Mouse (Mus musculus): ENCODE results near the gene Rhox10. TPM values are rescaled to one million over a fixed set of nuclear protein-coding genes. Genes with fewer than 3 reads are reported as not detected.
"Not testable (repeated sequence)": the region's sequence is repeated elsewhere in the genome, so short reads cannot be mapped to it uniquely, and the experiment has no call there.

Rhox10 gene
- polyA plus RNA-seq (2016; fragmentation: Nextera tagmentation; extraction: Ambion mirVana) = not detected in 2 replicates

DNA sequence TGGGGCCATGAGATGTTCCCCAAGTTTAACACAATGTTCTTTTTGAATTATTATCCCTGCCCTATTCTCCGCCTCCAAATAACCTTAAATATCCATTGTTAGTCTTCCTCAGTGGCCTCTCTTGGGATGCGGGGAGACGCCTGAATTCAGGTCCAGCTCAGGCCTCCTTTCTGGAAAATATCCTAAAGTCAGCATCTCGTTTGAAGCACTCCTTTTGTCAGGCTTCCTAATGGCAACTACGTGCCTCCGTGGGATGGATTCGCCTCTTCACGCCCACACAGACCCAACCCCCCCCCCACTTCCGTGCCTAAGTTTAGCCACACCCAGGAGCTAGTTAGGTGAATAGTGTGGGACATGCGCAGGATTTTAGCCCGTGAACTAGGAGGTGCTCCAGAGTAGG is at the start of gene Rhox10:
Rhox10 (plus strand) TSS at position 301 of the 400 bp plus-strand sequence.
- H3K4me2 ChIP-seq = no peak within 1 kb of the TSS
- no peak within 1 kb of the TSS for H3K27ac ChIP-seq (ENCODE audit: poor library complexity, severe bottlenecking)
- H3K9me3 ChIP-seq (replicated peaks) = peaks cover 9% of the 10 kb centered on the region; the same call in 1 of the 2 replicates
- no peak within 1 kb of the TSS for H3K4me3 ChIP-seq
- 73% methylated on average over 11 of the region's 11 CpGs for WGBS
- no peak within 1 kb of the TSS for H3K9ac ChIP-seq
- H3K4me1 ChIP-seq (replicated peaks) = no peaks in the 10 kb centered on the region
- H3K36me3 ChIP-seq = no peaks in the 10 kb centered on the region
- no peaks in the 10 kb centered on the region for H3K27me3 ChIP-seq (replicated peaks)
- no peak for ATAC-seq (ENCODE audit: insufficient number of reproducible peaks, low FRiP score)

DNA sequence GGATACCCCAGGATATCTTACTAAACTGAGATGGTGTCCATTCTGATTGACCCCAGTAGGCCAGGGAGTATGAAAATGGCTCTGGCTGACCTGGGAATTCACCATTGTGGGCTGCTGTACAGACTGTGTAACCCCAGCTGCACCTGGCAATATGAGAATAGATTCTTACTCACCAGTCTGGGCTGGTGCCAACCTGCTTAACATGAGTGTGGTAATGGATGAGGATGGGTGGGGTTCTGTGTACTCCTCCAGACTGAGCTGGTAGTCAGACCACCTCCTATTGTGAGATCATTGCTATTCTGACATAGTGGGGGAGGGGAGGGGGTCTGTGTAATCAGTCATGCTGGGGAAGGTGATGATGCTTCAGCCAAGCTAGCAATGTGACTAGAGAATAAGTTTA is 47.7 kb upstream of the Rhox10 start, which contains the start of gene Btg1-ps1:
Btg1-ps1 (minus strand) TSS at position 219 of the 400 bp plus-strand sequence.
- H3K4me3 ChIP-seq; ATAC-seq (ENCODE audit: insufficient number of reproducible peaks, low FRiP score): not testable (repeated sequence)

GRCm38 (mm10) chrX:38033841-38034240 is 32.4 kb upstream of the Rhox10 start:
- no peak overlapping the region for H3K4me3 ChIP-seq
- H3K9ac ChIP-seq = no peak overlapping the region
- ATAC-seq (ENCODE audit: insufficient number of reproducible peaks, low FRiP score) = no peak
- no peak overlapping the region for H3K27ac ChIP-seq (ENCODE audit: poor library complexity, severe bottlenecking)
- no peaks in the 10 kb centered on the region for H3K27me3 ChIP-seq (replicated peaks)
- no peaks in the 10 kb centered on the region for H3K4me1 ChIP-seq (replicated peaks)
- H3K36me3 ChIP-seq = no peaks in the 10 kb centered on the region
- 49% methylated on average over 2 of the region's 2 CpGs for WGBS
- H3K4me2 ChIP-seq = no peak overlapping the region
- H3K9me3 ChIP-seq (replicated peaks) = no peaks in the 10 kb centered on the region

More for the DNA sequence above, 47.7 kb upstream of the Rhox10 start, which contains the start of gene Btg1-ps1:
- H3K27me3 ChIP-seq (replicated peaks); H3K9ac ChIP-seq; H3K36me3 ChIP-seq; H3K4me1 ChIP-seq (replicated peaks); H3K4me2 ChIP-seq; H3K27ac ChIP-seq (ENCODE audit: poor library complexity, severe bottlenecking); H3K9me3 ChIP-seq (replicated peaks): not testable (repeated sequence)

GRCm38 (mm10) chrX:38039666-38040065 is 26.6 kb upstream of the Rhox10 start:
- H3K4me1 ChIP-seq (replicated peaks) = no peaks in the 10 kb centered on the region
- no peak overlapping the region for H3K4me3 ChIP-seq
- H3K27ac ChIP-seq (ENCODE audit: poor library complexity, severe bottlenecking) = no peak overlapping the region
- H3K4me2 ChIP-seq = no peak overlapping the region
- H3K9ac ChIP-seq = no peak overlapping the region
- no peaks in the 10 kb centered on the region for H3K27me3 ChIP-seq (replicated peaks)
- WGBS = 94% methylated on average over 5 of the region's 5 CpGs
- H3K9me3 ChIP-seq (replicated peaks) = no peaks in the 10 kb centered on the region
- no peak for ATAC-seq (ENCODE audit: insufficient number of reproducible peaks, low FRiP score)
- H3K36me3 ChIP-seq = no peaks in the 10 kb centered on the region

GRCm38 (mm10) chrX:38043014-38043413 is 23.3 kb upstream of the Rhox10 start, which contains the start of gene Btg1-ps2:
Gene Btg1-ps2, minus strand, starts transcription at chrX:38043114.
- not testable (repeated sequence) for H3K9me3 ChIP-seq (replicated peaks); H3K9ac ChIP-seq; H3K4me2 ChIP-seq; H3K27ac ChIP-seq (ENCODE audit: poor library complexity, severe bottlenecking); H3K4me3 ChIP-seq; H3K4me1 ChIP-seq (replicated peaks); H3K27me3 ChIP-seq (replicated peaks); ATAC-seq (ENCODE audit: insufficient number of reproducible peaks, low FRiP score); H3K36me3 ChIP-seq

DNA sequence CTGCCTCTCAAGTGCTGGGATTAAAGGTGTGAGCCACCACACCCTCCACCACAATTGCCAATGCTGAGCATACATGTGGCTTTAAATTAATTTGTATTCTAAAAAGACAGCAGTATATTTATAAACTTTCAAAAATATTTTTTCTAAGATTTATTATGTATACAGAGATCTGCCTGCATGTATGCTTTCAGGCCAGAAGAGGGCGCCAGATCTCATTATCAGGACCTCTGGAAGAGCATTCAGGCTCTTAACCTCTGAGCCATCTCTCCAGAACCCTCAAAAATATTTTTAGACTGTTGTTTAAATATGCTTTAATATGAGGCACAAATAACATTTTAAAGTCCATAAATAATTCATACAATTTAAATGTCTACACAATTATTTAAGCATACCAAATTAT is 4.7 kb upstream of the Rhox10 start:
- 3% methylated on average over 1 of the region's 1 CpGs for WGBS
- no peak overlapping the region for H3K9ac ChIP-seq
- H3K4me1 ChIP-seq (replicated peaks) = no peaks in the 10 kb centered on the region
- H3K9me3 ChIP-seq (replicated peaks) = peaks cover 8% of the 10 kb centered on the region; the same call in 1 of the 2 replicates
- no peak for ATAC-seq (ENCODE audit: insufficient number of reproducible peaks, low FRiP score)
- no peak overlapping the region for H3K4me2 ChIP-seq
- no peak overlapping the region for H3K4me3 ChIP-seq
- H3K36me3 ChIP-seq = no peaks in the 10 kb centered on the region
- no peaks in the 10 kb centered on the region for H3K27me3 ChIP-seq (replicated peaks)
- no peak overlapping the region for H3K27ac ChIP-seq (ENCODE audit: poor library complexity, severe bottlenecking)

DNA sequence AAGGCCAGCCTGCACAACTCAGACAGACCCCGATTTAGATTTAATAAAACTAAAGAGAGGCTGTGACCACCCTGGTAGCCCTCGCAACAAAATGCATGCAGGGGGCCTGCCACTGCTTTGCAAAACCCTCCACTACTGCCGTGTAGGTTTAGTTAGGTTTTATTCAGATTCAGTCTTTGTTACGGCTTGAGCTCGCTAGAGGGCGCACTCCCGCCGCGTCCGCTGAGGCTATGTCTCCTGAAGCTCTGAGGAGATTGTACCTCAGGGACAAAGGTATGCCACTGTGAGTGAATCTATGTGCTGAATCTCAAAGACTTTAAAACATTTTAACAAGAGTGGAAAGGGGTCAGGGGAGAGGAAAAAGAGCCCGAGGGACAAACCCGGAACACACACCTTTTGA is 18.0 kb downstream of the Rhox10 start:
- no peak for ATAC-seq (ENCODE audit: insufficient number of reproducible peaks, low FRiP score)
- H3K27me3 ChIP-seq (replicated peaks) = no peaks in the 10 kb centered on the region
- WGBS = 21% methylated on average over 12 of the region's 12 CpGs
- no peak overlapping the region for H3K4me3 ChIP-seq
- H3K4me1 ChIP-seq (replicated peaks) = no peaks in the 10 kb centered on the region
- H3K27ac ChIP-seq (ENCODE audit: poor library complexity, severe bottlenecking) = no peak overlapping the region
- no peak overlapping the region for H3K9ac ChIP-seq
- H3K4me2 ChIP-seq = no peak overlapping the region
- no peaks in the 10 kb centered on the region for H3K9me3 ChIP-seq (replicated peaks)
- H3K36me3 ChIP-seq = no peaks in the 10 kb centered on the region

DNA sequence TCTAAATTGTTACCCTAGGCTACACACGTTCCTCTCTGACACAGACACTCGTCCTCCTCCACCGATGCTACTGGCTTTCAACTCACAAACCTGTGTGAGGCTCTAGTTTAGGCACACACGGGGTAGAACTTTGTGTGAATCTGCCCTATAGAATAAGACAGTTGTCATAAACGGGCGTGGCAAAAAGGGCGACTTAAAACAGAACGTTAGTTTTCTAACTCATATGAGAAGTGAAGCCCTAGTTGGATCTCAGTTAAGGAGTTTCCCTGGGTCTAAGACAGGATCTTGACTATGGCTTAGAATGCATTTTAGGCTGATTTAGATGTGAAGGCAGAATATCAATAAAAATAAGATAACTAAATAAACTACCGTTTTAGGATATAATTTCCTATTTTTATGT is 18.8 kb downstream of the Rhox10 start, which contains the start of gene Rhox11:
Rhox11 (minus strand) TSS at position 101 of the 400 bp plus-strand sequence.
- WGBS = 78% methylated on average over 9 of the region's 9 CpGs
- no peak within 1 kb of the TSS for H3K4me2 ChIP-seq
- H3K27me3 ChIP-seq (replicated peaks) = no peaks in the 10 kb centered on the region
- H3K27ac ChIP-seq (ENCODE audit: poor library complexity, severe bottlenecking) = no peak within 1 kb of the TSS
- no peaks in the 10 kb centered on the region for H3K36me3 ChIP-seq
- H3K4me1 ChIP-seq (replicated peaks) = no peaks in the 10 kb centered on the region
- no peak within 1 kb of the TSS for H3K4me3 ChIP-seq
- no peak within 1 kb of the TSS for H3K9ac ChIP-seq
- H3K9me3 ChIP-seq (replicated peaks) = no peaks in the 10 kb centered on the region
- no peak for ATAC-seq (ENCODE audit: insufficient number of reproducible peaks, low FRiP score)

DNA sequence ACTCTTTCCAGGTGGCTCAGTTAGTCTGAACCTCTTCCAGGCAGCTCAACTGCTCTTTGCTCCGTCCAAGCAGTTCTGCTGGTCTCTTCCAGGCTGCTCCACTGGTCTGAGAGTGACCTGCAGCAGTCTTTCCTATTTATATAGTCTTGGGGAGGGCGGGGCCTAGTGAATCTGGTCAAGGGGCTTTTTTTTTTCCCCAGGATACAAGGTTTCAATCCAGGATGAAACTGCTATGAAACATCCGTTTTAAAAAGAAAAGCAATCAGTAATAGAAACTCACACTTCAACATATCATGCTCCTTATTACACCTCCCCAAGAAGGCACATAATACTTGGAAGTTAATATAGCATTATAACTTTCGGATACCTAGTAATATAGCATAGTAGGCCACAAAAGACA is 44.5 kb downstream of the Rhox10 start, which contains the start of gene Rhox12:
Rhox12 (minus strand) TSS at position 101 of the 400 bp plus-strand sequence.
- no peak within 1 kb of the TSS for H3K4me2 ChIP-seq
- no peaks in the 10 kb centered on the region for H3K4me1 ChIP-seq (replicated peaks)
- H3K27ac ChIP-seq (ENCODE audit: poor library complexity, severe bottlenecking) = no peak within 1 kb of the TSS
- H3K9me3 ChIP-seq (replicated peaks) = no peaks in the 10 kb centered on the region
- WGBS = 68% methylated on average over 4 of the region's 4 CpGs
- H3K4me3 ChIP-seq = no peak within 1 kb of the TSS
- no peak for ATAC-seq (ENCODE audit: insufficient number of reproducible peaks, low FRiP score)
- no peak within 1 kb of the TSS for H3K9ac ChIP-seq
- H3K27me3 ChIP-seq (replicated peaks) = no peaks in the 10 kb centered on the region
- H3K36me3 ChIP-seq = no peaks in the 10 kb centered on the region

GRCm38 (mm10) chrX:38120982-38121381 is 54.7 kb downstream of the Rhox10 start, which contains the start of gene Rhox13:
Gene Rhox13, plus strand, starts transcription at chrX:38121219.
- no peak within 1 kb of the TSS for H3K4me3 ChIP-seq
- ATAC-seq (ENCODE audit: insufficient number of reproducible peaks, low FRiP score) = no peak
- H3K9ac ChIP-seq = no peak within 1 kb of the TSS
- 88% methylated on average over 20 of the region's 20 CpGs for WGBS
- no peak within 1 kb of the TSS for H3K4me2 ChIP-seq
- H3K27me3 ChIP-seq (replicated peaks) = no peaks in the 10 kb centered on the region
- peaks cover 24% of the 10 kb centered on the region for H3K9me3 ChIP-seq (replicated peaks)
- no peaks in the 10 kb centered on the region for H3K36me3 ChIP-seq
- H3K4me1 ChIP-seq (replicated peaks) = no peaks in the 10 kb centered on the region
- H3K27ac ChIP-seq (ENCODE audit: poor library complexity, severe bottlenecking) = no peak within 1 kb of the TSS

Measured in heart, embryonic 12.5 days (tissue).